Mouse (Mus musculus): ENCODE measurements around the gene Itgam.
"Not testable (repeated sequence)": the region's sequence is repeated elsewhere in the genome, so short reads cannot be mapped to it uniquely, and the experiment has no call there.

Gene Itgam

DNA sequence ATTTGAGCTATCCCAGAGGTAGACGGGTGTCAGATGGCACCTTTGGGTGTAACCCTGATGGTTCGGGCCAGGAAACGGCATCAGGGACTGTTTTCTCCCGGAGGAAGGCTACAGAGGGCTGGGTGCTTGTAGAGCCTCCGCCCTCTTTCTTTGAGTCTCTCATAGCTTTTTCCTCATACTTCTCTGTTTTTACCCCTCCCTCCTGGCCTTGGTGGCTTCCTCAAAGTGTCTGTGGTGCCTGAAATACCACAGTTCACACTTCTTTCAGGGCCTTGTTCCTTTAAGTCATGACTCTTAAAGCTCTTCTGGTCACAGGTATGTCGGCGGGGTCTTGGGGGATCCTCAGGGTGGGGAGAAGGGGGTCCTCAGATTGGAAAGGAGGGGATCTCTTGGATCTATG is at the start of gene Itgam, which contains the start of gene Gm49368:
TSS of gene Itgam (plus strand) at position 185 of the 400 bp plus-strand sequence.
TSS of gene Gm49368 (plus strand) at position 228 of the 400 bp plus-strand sequence.
- no peak for DNase-seq

- DNase-seq = no peak
Observed at GRCm38 (mm10) chr7:128013116-128013515, 49.3 kb upstream of the Itgam start.

DNA sequence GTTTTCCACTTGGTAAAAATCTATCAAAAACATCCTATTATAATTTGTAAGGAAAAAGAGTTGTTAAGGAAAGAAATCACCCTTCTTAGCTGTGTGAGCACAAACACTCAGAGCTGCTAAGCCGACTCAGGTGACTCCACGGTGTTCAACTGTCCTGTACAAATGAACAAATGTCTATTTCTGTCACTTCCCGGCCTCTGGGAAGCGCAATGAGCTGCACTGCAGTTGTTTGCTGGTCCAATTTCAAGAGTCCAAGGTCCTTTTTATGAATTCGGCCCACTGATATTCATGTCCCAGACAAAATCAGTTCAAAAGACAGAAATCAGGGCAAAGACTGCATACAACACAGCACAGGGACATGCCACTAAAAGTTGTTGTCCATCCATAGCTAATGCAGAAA is 46.3 kb upstream of the Itgam start:
- DNase-seq = not testable (repeated sequence)

- no peak for DNase-seq
Observed at GRCm38 (mm10) chr7:128016650-128017049, 45.8 kb upstream of the Itgam start.

DNA sequence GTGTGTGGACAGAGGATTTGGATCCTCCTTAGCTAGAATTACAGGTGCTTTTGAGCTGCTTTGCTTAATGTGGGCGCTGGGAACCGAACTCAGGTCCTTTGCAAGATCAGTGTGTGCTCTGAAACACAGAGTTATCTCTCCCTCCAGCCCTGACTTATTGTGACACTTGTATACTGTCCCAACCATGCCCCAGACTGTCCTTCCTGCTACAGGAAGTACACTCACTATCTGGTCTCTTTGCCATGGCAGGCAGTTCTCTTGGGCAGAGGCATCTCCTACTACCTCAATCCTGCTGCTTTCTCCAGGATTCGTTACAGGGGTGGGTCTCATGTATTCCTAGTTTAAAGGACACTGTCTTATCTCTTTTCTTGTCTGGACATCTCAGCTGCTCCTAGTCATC is 44.2 kb upstream of the Itgam start:
- no peak for DNase-seq

DNA sequence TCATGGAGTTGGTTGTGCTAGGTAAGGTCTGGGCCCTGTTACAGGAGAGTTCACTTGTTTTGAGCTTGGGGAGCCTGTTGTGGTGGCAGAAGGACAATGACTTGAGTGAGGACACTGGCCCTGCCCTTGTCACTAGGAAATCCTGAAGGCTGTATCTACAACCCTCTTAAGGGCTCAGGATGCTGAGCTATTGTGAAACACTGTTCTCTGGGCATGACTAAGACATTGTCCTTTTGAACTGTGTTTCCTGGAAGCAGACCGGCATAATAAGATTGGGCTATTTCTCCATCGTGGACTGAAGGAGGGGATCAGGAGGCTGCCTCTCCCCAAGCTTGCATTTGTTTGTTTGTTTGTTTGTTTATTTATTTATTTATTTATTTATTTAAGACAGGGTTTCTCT is 43.3 kb upstream of the Itgam start:
- DNase-seq = no peak

- no peak for DNase-seq
Observed at GRCm38 (mm10) chr7:128022974-128023373, 39.5 kb upstream of the Itgam start.

- DNase-seq = no peak
Observed at GRCm38 (mm10) chr7:128023565-128023964, 38.9 kb upstream of the Itgam start.

DNA sequence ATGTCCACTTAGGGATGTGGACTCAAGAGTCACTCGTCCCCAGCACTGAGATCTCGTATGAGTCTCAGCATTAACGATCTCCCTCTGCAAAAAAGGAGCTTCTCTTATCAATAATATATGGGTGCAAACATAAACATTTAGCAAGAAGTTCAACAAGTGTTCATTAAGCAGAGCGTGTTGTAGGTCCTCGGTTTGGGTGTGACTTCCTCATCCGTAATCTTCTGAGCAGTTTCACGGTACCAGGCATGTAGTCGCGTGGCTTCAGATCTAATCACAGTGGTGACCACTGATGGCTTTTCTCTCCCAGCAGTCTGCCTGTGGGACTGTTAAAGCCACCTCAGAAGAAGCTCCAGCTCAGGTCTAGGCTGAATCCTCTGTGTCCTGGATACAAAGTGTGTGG is 38.1 kb upstream of the Itgam start:
- DNase-seq = no peak

GRCm38 (mm10) chr7:128024932-128025331 is 37.5 kb upstream of the Itgam start:
- no peak for DNase-seq

DNA sequence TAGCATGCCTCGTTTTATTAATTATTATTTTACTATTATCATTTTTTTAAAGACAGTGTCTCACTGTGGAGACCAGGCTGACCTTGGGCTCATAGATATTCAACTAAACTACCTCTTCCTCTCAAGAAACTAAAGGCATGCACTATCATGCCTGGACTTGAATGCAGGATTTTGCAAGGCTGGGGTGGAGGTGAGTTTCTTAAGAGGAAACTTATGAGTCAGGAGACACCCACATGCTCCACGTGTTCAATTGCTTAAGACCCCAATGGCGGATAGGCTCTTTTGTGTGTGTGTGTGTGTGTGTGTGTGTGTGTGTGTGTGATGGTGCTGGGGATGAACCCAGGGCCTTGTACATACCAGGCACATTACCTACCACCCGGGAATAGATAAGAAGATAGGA is 37.1 kb upstream of the Itgam start:
- DNase-seq = no peak

GRCm38 (mm10) chr7:128031403-128031976 is 30.9 kb upstream of the Itgam start:
- no peak for DNase-seq

- DNase-seq = no peak
Observed at GRCm38 (mm10) chr7:128032290-128032988, 30.0 kb upstream of the Itgam start.

DNA sequence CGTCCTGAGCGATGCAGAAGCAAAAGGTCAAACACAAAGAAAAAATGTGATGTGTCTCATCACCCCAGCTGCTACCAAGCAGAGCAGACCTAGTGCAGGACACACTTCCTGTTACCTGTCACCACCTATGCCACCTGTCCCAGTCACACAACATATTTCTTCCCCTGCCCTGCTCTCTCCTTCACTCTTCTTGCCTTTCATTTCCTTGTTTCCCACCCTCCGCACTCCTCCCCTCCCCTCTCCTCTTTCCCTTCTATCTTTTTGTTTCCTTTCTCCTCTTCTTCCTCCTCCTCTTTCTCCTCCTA is 29.5 kb upstream of the Itgam start:
- no peak for DNase-seq

GRCm38 (mm10) chr7:128033616-128034015 is 28.8 kb upstream of the Itgam start:
- no peak for DNase-seq

GRCm38 (mm10) chr7:128042161-128042820 is 20.1 kb upstream of the Itgam start:
- DNase-seq = not testable (repeated sequence)

GRCm38 (mm10) chr7:128044142-128044785 is 18.2 kb upstream of the Itgam start:
- no peak for DNase-seq

DNA sequence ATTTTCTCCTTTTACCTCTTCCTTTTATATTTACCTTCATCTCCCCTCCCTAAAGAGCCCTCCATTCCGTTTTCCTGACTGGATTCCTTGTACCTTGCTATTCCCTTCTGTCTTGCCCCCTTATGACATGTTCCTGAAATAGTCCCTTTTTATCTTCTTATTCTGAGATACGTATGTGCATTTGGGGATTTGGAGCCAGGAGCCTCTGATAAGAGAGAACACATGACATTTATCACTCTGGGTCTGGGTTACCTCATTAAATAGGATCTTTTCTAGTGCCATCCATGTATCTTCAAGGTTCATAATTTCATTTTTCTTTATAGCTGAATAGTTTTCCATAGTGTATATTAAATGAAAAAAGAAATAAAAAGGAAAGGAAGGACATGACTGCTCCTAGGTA is 16.8 kb upstream of the Itgam start:
- DNase-seq = no peak

GRCm38 (mm10) chr7:128048819-128049218 is 13.6 kb upstream of the Itgam start:
- no peak for DNase-seq

- no peak for DNase-seq
Observed at GRCm38 (mm10) chr7:128049254-128049653, 13.2 kb upstream of the Itgam start.

DNA sequence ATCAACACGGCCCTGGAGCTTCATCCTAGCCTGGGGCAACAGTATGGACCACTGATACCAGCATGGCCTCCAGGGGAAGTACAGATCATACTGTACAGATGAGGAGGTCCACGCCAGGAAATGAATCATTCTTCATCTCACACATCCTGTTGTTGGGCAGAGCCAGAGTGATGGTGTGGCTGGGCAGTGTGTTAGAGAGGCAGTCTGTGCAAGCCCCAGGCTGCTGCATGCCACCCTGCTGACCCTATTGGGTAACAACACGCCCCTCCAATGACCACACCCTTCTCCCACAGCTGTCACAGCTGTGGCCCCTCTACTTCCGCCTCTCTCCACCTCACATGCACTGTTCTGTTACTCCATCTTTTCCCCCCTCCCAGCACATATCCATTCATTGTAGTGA is 11.7 kb upstream of the Itgam start:
- DNase-seq = no peak

DNA sequence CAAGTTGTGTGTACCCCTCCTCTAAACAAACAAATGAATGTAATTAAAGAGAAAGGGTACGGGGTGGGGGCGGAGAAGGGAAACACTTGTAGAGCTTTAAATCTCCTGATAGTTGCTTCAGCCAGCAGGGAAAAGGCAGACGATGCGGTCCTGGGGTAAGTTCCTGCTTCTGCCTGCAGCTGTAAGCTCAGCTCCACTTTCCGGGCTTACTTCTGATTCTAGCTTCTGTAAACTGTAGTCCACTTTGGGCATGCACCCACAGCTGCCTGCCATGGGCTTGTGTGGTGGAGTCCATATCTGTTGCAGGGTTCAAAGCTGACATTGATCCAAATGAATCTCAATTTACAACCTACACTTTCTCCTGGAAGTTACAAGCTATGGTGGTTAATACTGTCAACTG is 9.4 kb upstream of the Itgam start:
- DNase-seq = no peak

DNA sequence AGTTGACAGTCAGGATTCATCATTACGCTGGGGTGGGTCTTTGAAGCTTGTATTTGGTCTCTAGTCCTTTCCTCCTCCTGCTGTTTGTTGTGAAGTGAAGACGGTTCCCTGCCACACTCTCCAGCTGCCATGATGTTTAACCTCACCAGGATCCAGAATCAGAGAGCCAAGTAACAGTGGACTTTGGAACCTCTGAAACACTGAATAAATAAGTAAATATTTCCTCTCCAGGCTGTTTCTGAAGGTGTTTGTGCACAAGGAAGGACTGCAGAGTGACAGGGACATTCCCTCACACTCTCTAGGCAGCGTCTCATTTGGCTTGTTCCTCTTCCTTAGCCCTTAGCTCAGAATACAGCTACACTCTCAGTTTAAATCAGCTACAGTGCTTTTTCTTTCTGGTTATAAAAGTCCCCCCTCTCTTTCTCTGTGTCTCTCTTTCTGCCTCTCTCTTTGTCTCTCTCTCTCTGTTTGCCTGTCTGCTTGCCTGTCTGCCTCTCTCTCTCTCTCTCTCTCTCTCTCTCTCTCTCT is 5.5 kb upstream of the Itgam start:
- no peak for DNase-seq

GRCm38 (mm10) chr7:128057860-128058259 is 4.6 kb upstream of the Itgam start:
- no peak for DNase-seq

Data from cerebellum, adult 8-10 months (tissue).